Comparison of ENCODE assay signal across 10 mouse cellular contexts in genomic region chr11:63898509-63899168, GRCm38 (mm10). TPM values are rescaled to one million over a fixed set of nuclear protein-coding genes. Genes with fewer than 3 reads are reported as not detected.
A peak's percentile ranks its signal among the peaks of the same experiment; 100 is the strongest.
DNase-seq lines count a peak whose midpoint lies in the region; ATAC-seq lines count a peak whose summit lies in the region.
"Had no signal": no experiment of that assay in that cellular context is flagged by ENCODE, and none has a peak within 500 bp of the region (broad histone marks: within the 10 kb centered on the region; RNA-seq: fewer than 3 reads in every experiment).

No protein-coding gene starts in this region.

- ATAC-seq in hindbrain, embryonic 12.5 days (ENCODE audit: low FRiP score), result peak; percentile 75
- peak; percentile 78; the same call in 1 of the 2 replicates for ATAC-seq in midbrain, embryonic 14.5 days (ENCODE audit: low FRiP score, low TSS enrichment)

- peak overlapping the region; percentile 21; the same call in 1 of the 2 replicates for H3K4me2 ChIP-seq in hindbrain, embryonic 12.5 days (replicated peaks)
- H3K4me2 ChIP-seq in midbrain, embryonic 14.5 days (ENCODE audit: low read length), result peak overlapping the region; percentile 10; the same call in 1 of the 2 replicates

- no peaks in the 10 kb centered on the region for H3K27me3 ChIP-seq in hindbrain, embryonic 12.5 days
- H3K27me3 ChIP-seq in midbrain, embryonic 14.5 days (ENCODE audit: control insufficient read depth, insufficient read depth, low read length), result no peaks in the 10 kb centered on the region

- no peaks in the 10 kb centered on the region; the same call in 1 of the 2 replicates for H3K36me3 ChIP-seq in hindbrain, embryonic 12.5 days
- H3K36me3 ChIP-seq in midbrain, embryonic 14.5 days (ENCODE audit: control insufficient read depth, insufficient read depth, low read length), result no peaks in the 10 kb centered on the region

- H3K9ac ChIP-seq in hindbrain, embryonic 12.5 days, result no peak overlapping the region
- no peak overlapping the region for H3K9ac ChIP-seq in midbrain, embryonic 14.5 days (replicated peaks; ENCODE audit: low read length)
- H3K9ac ChIP-seq: liver, embryonic 14.5 days had no signal

- 17% methylated on average over 9 of the region's 9 CpGs for WGBS in hindbrain, embryonic 12.5 days
- WGBS in midbrain, embryonic 14.5 days, result 7% methylated on average over 9 of the region's 9 CpGs

- no peaks in the 10 kb centered on the region for H3K9me3 ChIP-seq in hindbrain, embryonic 12.5 days (replicated peaks)
- no peaks in the 10 kb centered on the region for H3K9me3 ChIP-seq in midbrain, embryonic 14.5 days (ENCODE audit: control insufficient read depth, low read length)

- H3K4me1 ChIP-seq in hindbrain, embryonic 12.5 days, result peaks cover 27% of the 10 kb centered on the region
- H3K4me1 ChIP-seq in midbrain, embryonic 14.5 days (ENCODE audit: control insufficient read depth, insufficient read depth, low read length), result peaks cover 22% of the 10 kb centered on the region

- peak overlapping the region; percentile 62 for H3K27ac ChIP-seq in hindbrain, embryonic 12.5 days
- peak overlapping the region; percentile 70 for H3K27ac ChIP-seq in midbrain, embryonic 14.5 days (replicated peaks; ENCODE audit: low read depth, low read length)
- H3K27ac ChIP-seq: liver, embryonic 14.5 days had no signal

- peak; percentile 12 for DNase-seq in gastrocnemius, adult 18-20 months (ENCODE audit: low spot score)
- DNase-seq in gastrocnemius, postnatal 25 days, result no peak
- peak; percentile 76 for DNase-seq in embryo, embryonic 10 days (ENCODE audit: low spot score)
- DNase-seq in midbrain, embryonic 14.5 days, result peak; percentile 73
- no peak for DNase-seq in cerebellum, postnatal 4 days (ENCODE audit: low spot score in 2 of 2)
- no peak for DNase-seq in cerebellum, adult 18-20 months
- DNase-seq in gastrocnemius, adult 8-10 months (ENCODE audit: low spot score in 2 of 2), result no peak
- DNase-seq: kidney, postnatal 36 days had no signal

- H3K4me3 ChIP-seq in hindbrain, embryonic 12.5 days, result no peak overlapping the region
- no peak overlapping the region for H3K4me3 ChIP-seq in midbrain, embryonic 14.5 days (replicated peaks; ENCODE audit: low read depth, low read length)

RNA-seq across cellular contexts. Expression of gene Hs3st3b1, which starts 23.5 kb away (rescaled TPM):
- under 1 TPM; 0.25 to 0.31 TPM for total RNA-seq in gastrocnemius, adult 18-20 months (2021)
- total RNA-seq in gastrocnemius, postnatal 25 days (2021), result under 1 TPM; 0.49 to 0.67 TPM
- polyA plus RNA-seq in hindbrain, embryonic 12.5 days (2016; fragmentation: Nextera tagmentation; extraction: Ambion mirVana), result 11.2 and 15.1 TPM in 2 replicates
- polyA plus RNA-seq in midbrain, embryonic 14.5 days (2014; fragmentation: Nextera tagmentation; extraction: Ambion mirVana), result 12.6 and 18.0 TPM in 2 replicates
- under 1 TPM; 0.24 to 0.32 (median 0.27) TPM for total RNA-seq in gastrocnemius, adult 8-10 months (2022)

Comparison
In these comparisons a context has a peak if more than half of its experiments do, and no peak if none do; other contexts are left out.
1. DNase-seq: peak in gastrocnemius, adult 18-20 months (single experiment), embryo, embryonic 10 days (single experiment) and midbrain, embryonic 14.5 days (single experiment); none in gastrocnemius, postnatal 25 days (single experiment), cerebellum, postnatal 4 days (0 of 2), cerebellum, adult 18-20 months (0 of 2) and gastrocnemius, adult 8-10 months (0 of 2).